Mouse (Mus musculus) kidney, postnatal 4 days (tissue): ENCODE measurements at regions not wholly inside any gene's neighbourhood (a gene's known extent, or its start where the extent isn't known, plus 50 kb on each side); places are given as distances from the start of the nearest gene placed in this dataset.

Experiments
- DNase-seq, 2 experiments: peaks; one replicate each; pipeline ENCODE4 v3.0.0; 2021; ENCODE audit warnings: mixed read lengths in 2 of 2

GRCm38 (mm10) chr10:119395048-119395447, 58.6 kb upstream of the Grip1 start:
- DNase-seq = no peak

GRCm38 (mm10) chr10:119387924-119388323, 65.7 kb upstream of the Grip1 start:
- DNase-seq = no peak

- DNase-seq = no peak
Measured at GRCm38 (mm10) chr10:119382257-119382656, 71.4 kb upstream of the Grip1 start.

- no peak for DNase-seq
Measured at GRCm38 (mm10) chr10:119368566-119368965, 85.1 kb upstream of the Grip1 start.

GRCm38 (mm10) chr10:119363616-119364015, 90.0 kb upstream of the Grip1 start:
- peak; percentile 76 for DNase-seq

GRCm38 (mm10) chr10:119358730-119359292, 94.8 kb upstream of the Grip1 start:
- DNase-seq = no peak

GRCm38 (mm10) chr10:119342317-119343114, 102.7 kb upstream of the Cand1 start:
- DNase-seq = no peak

GRCm38 (mm10) chr10:119340323-119340722, 100.5 kb upstream of the Cand1 start:
- no peak for DNase-seq

- peak; percentile 54 to 63 for DNase-seq
Measured at GRCm38 (mm10) chr10:119326912-119327311, 87.1 kb upstream of the Cand1 start.

- no peak for DNase-seq
Measured at GRCm38 (mm10) chr10:119319953-119320352, 80.1 kb upstream of the Cand1 start.

GRCm38 (mm10) chr10:119318416-119318815, 78.6 kb upstream of the Cand1 start:
- no peak for DNase-seq

- DNase-seq = no peak
Measured at GRCm38 (mm10) chr10:119311578-119311977, 71.7 kb upstream of the Cand1 start.

GRCm38 (mm10) chr10:119295740-119296139, 55.9 kb upstream of the Cand1 start:
- peak; percentile 6 to 24 for DNase-seq

- peak; percentile 65 to 76 for DNase-seq
Measured at GRCm38 (mm10) chr10:119294454-119295149, 54.7 kb upstream of the Cand1 start.

- no peak for DNase-seq
Measured at GRCm38 (mm10) chr10:119293372-119293771, 53.5 kb upstream of the Cand1 start.
